Mouse (Mus musculus) hindbrain, postnatal 0 days (tissue): ENCODE data around the gene Llgl2. TPM values are rescaled to one million over a fixed set of nuclear protein-coding genes. Genes with fewer than 3 reads are reported as not detected.

Source experiments
- ATAC-seq: fragments of 200-750 bp; cut with Nextera tagmentation; 2 replicates; pipeline ENCODE4 v1.8.0; 2017; ENCODE audit warnings: mild to moderate bottlenecking, moderate TSS enrichment, moderate library complexity
- DNase-seq: peaks from one replicate; pipeline ENCODE4 v3.0.0-alpha.2; 2015; ENCODE audit warnings: low spot score
- H3K27ac ChIP-seq: fragments of 300-500 bp; sonication (generic); 2 replicates; pipeline ENCODE4 v1.5.1; 2014; ENCODE audit warnings: mild to moderate bottlenecking
- H3K27me3 ChIP-seq: fragments of 300-500 bp; sonication (generic); 2 replicates; pipeline ENCODE4 v1.6.1; 2014; ENCODE audit warnings: low read length, mixed read lengths; ENCODE audit not compliant: insufficient read depth
- H3K36me3 ChIP-seq: fragments of 300-500 bp; sonication (generic); 2 replicates; pipeline ENCODE4 v1.6.1; 2014; ENCODE audit warnings: low read length, mixed read lengths; ENCODE audit not compliant: insufficient read depth
- H3K4me1 ChIP-seq: fragments of 300-500 bp; sonication (generic); 2 replicates; pipeline ENCODE4 v1.6.1; 2014; ENCODE audit warnings: antibody characterized with exemption, low read length, mixed read lengths; ENCODE audit not compliant: insufficient read depth
- H3K4me2 ChIP-seq: fragments of 300-500 bp; sonication (generic); 2 replicates; pipeline ENCODE4 v1.6.1; 2014; ENCODE audit warnings: low read depth, mild to moderate bottlenecking, low read length, moderate library complexity, mixed read lengths
- H3K4me3 ChIP-seq: fragments of 300-500 bp; sonication (generic); 2 replicates; pipeline ENCODE4 v1.5.1; 2014; ENCODE audit warnings: low read length
- H3K9ac ChIP-seq: fragments of 300-500 bp; sonication (generic); replicated peaks from 2 replicates; pipeline ENCODE4 v1.6.1; 2014; ENCODE audit warnings: mild to moderate bottlenecking, low read length, moderate library complexity, mixed read lengths
- H3K9me3 ChIP-seq: fragments of 300-500 bp; sonication (generic); 2 replicates; pipeline ENCODE4 v1.6.1; 2016; ENCODE audit warnings: low read length, mixed read lengths
- CTCF ChIP-seq: IDR thresholded peaks from 2 replicates; pipeline ENCODE4 v1.5.1; 2016; ENCODE audit warnings: antibody characterized with exemption, control low read depth, low read depth
- WGBS: fragments of 180-500 bp; shearing (Covaris S2); extraction: QIAGEN DNeasy Blood & Tissue Kit; methylation state at CpG from one replicate; pipeline ENCODE4 v1.1.7; 2014; 5-methylcytosine and 5-hydroxymethylcytosine counted together
- polyA plus RNA-seq: library from polyadenylated mRNA; unstranded; fragments of >200 nt; fragmentation: Nextera tagmentation; extraction: Ambion mirVana; gene quantifications from 2 replicates; pipeline ENCODE4 v1.2.1, GENCODE M21; 2015
- total RNA-seq: library from RNA; depleted of rRNA; stranded (reverse); fragments of >200 nt; gene quantifications from 2 replicates; pipeline ENCODE4 v1.2.3, GENCODE M21; 2014

Gene Llgl2
- total and polyA plus RNA-seq, 2 experiments from 2014 or later = 1.5 to 2.1 TPM

GRCm38 (mm10) chr11:115826487-115826886 lies 2.6 kb downstream of the Llgl2 start:
- ATAC-seq (no peak), DNase-seq (no peak)
- 49% methylated on average over 5 of the region's 5 CpGs for WGBS
- Histone ChIP-seq H3K9me3 (no peaks in the 10 kb centered on the region), H3K9ac (no peak overlapping the region), H3K27me3 (peaks cover 18% of the 10 kb centered on the region), H3K4me2 (no peak overlapping the region), H3K27ac (no peak overlapping the region), H3K4me1 (0 out of 2 replicates have a peak, but pooled peaks cover 4% of the 10 kb centered on the region), H3K36me3 (no peaks in the 10 kb centered on the region; the same call in 1 of the 2 replicates), H3K4me3 (no peak overlapping the region)
- no peak for TF ChIP-seq CTCF

GRCm38 (mm10) chr11:115827624-115828023 lies 3.8 kb downstream of the Llgl2 start:
- Histone ChIP-seq H3K4me1 (0 out of 2 replicates have a peak, but pooled peaks cover 4% of the 10 kb centered on the region), H3K36me3 (no peaks in the 10 kb centered on the region), H3K27me3 (peaks cover 22% of the 10 kb centered on the region), H3K4me2 (no peak overlapping the region), H3K9me3 (no peaks in the 10 kb centered on the region), H3K27ac (no peak overlapping the region), H3K9ac (no peak overlapping the region), H3K4me3 (no peak overlapping the region)
- ATAC-seq (no peak), DNase-seq (no peak)
- TF ChIP-seq CTCF = no peak
- 90% methylated on average over 6 of the region's 6 CpGs for WGBS

- H3K9ac ChIP-seq = no peak overlapping the region
- H3K4me1 ChIP-seq = no peaks in the 10 kb centered on the region
- H3K4me3 ChIP-seq = no peak overlapping the region
- no peak overlapping the region for H3K4me2 ChIP-seq
- no peaks in the 10 kb centered on the region for H3K36me3 ChIP-seq
- no peak for TF ChIP-seq CTCF
- WGBS = 73% methylated on average over 4 of the region's 4 CpGs
- DNase-seq (no peak), ATAC-seq (no peak)
- no peak overlapping the region for H3K27ac ChIP-seq
- H3K9me3 ChIP-seq = no peaks in the 10 kb centered on the region
- peaks cover 17% of the 10 kb centered on the region for H3K27me3 ChIP-seq
Measured at GRCm38 (mm10) chr11:115829036-115829435, 5.2 kb downstream of the Llgl2 start.

GRCm38 (mm10) chr11:115830550-115831325 lies 6.9 kb downstream of the Llgl2 start:
- DNase-seq (no peak), ATAC-seq (no peak)
- WGBS = 29% methylated on average over 25 of the region's 25 CpGs
- Histone ChIP-seq H3K4me2 (no peak overlapping the region), H3K36me3 (no peaks in the 10 kb centered on the region), H3K4me3 (no peak overlapping the region), H3K27ac (no peak overlapping the region), H3K27me3 (peaks cover 11% of the 10 kb centered on the region; the same call in 1 of the 2 replicates), H3K4me1 (no peaks in the 10 kb centered on the region), H3K9ac (no peak overlapping the region), H3K9me3 (no peaks in the 10 kb centered on the region)
- no peak for TF ChIP-seq CTCF

GRCm38 (mm10) chr11:115831518-115831917 lies 7.7 kb downstream of the Llgl2 start:
- TF ChIP-seq CTCF = no peak
- Histone ChIP-seq H3K36me3 (no peaks in the 10 kb centered on the region), H3K4me2 (no peak overlapping the region), H3K9me3 (no peaks in the 10 kb centered on the region), H3K27me3 (0 out of 2 replicates have a peak, but pooled peaks cover 7% of the 10 kb centered on the region), H3K27ac (no peak overlapping the region), H3K9ac (no peak overlapping the region), H3K4me3 (no peak overlapping the region), H3K4me1 (no peaks in the 10 kb centered on the region)
- WGBS = 44% methylated on average over 3 of the region's 3 CpGs
- no peak for DNase-seq
- no peak for ATAC-seq

- WGBS = 72% methylated on average over 6 of the region's 6 CpGs
- no peaks in the 10 kb centered on the region for H3K9me3 ChIP-seq
- H3K27me3 ChIP-seq = 0 out of 2 replicates have a peak, but pooled peaks cover 7% of the 10 kb centered on the region
- no peak for ATAC-seq
- no peak overlapping the region for H3K4me2 ChIP-seq
- no peaks in the 10 kb centered on the region for H3K36me3 ChIP-seq
- DNase-seq = no peak
- no peak overlapping the region for H3K9ac ChIP-seq
- H3K4me1 ChIP-seq = no peaks in the 10 kb centered on the region
- TF ChIP-seq CTCF = no peak
- H3K27ac ChIP-seq = no peak overlapping the region
- no peak overlapping the region for H3K4me3 ChIP-seq
Measured at GRCm38 (mm10) chr11:115832064-115832463, 8.2 kb downstream of the Llgl2 start.

- Histone ChIP-seq H3K4me1 (no peaks in the 10 kb centered on the region), H3K9me3 (no peaks in the 10 kb centered on the region), H3K9ac (no peak overlapping the region), H3K4me2 (no peak overlapping the region), H3K27me3 (0 out of 2 replicates have a peak, but pooled peaks cover 7% of the 10 kb centered on the region), H3K27ac (no peak overlapping the region), H3K4me3 (no peak overlapping the region), H3K36me3 (no peaks in the 10 kb centered on the region)
- DNase-seq (no peak), ATAC-seq (no peak)
- TF ChIP-seq CTCF = no peak
- WGBS = 18% methylated on average over 8 of the region's 8 CpGs
Measured at GRCm38 (mm10) chr11:115832523-115832922, 8.7 kb downstream of the Llgl2 start.
